Mouse (Mus musculus): ENCODE measurements around the gene Arsb. TPM values are rescaled to one million over a fixed set of nuclear protein-coding genes. Genes with fewer than 3 reads are reported as not detected.

Arsb gene
- polyA plus RNA-seq, 1 experiment, result 42.1 TPM

GRCm38 (mm10) chr13:93852419-93853138, 81.1 kb downstream of the Arsb start:
- peak overlapping the region; percentile 36; the same call in 1 of the 2 replicates for H3K27ac ChIP-seq (ENCODE audit: insufficient read depth, low read length)
- TF ChIP-seq CTCF (IDR thresholded peaks at IDR 0.05; ENCODE audit: borderline replicate concordance, insufficient read depth, low read length) (no peak), POLR2A (IDR thresholded peaks at IDR 0.05; ENCODE audit: low read depth, low read length) (no peak)

GRCm38 (mm10) chr13:93853767-93854166, 82.3 kb downstream of the Arsb start:
- no peak overlapping the region for H3K4me3 ChIP-seq (ENCODE audit: insufficient read depth, low read length)
- no peak for TF ChIP-seq CTCF (IDR thresholded peaks at IDR 0.05; ENCODE audit: borderline replicate concordance, insufficient read depth, low read length)
- no peak for TF ChIP-seq POLR2A (IDR thresholded peaks at IDR 0.05; ENCODE audit: low read depth, low read length)
- no peak overlapping the region for H3K27ac ChIP-seq (ENCODE audit: insufficient read depth, low read length)
- H3K4me1 ChIP-seq (ENCODE audit: control insufficient read depth, insufficient read depth, low read length), result 0 out of 2 replicates have a peak, but pooled peaks cover 2% of the 10 kb centered on the region

More at GRCm38 (mm10) chr13:93852419-93853138, 81.1 kb downstream of the Arsb start:
- Histone ChIP-seq H3K4me3 (ENCODE audit: insufficient read depth, low read length) (no peak overlapping the region), H3K4me1 (ENCODE audit: control insufficient read depth, insufficient read depth, low read length) (0 out of 2 replicates have a peak, but pooled peaks cover 2% of the 10 kb centered on the region)

- TF ChIP-seq CTCF (IDR thresholded peaks at IDR 0.05; ENCODE audit: borderline replicate concordance, insufficient read depth, low read length) (no peak), POLR2A (IDR thresholded peaks at IDR 0.05; ENCODE audit: low read depth, low read length) (no peak)
- Histone ChIP-seq H3K4me3 (ENCODE audit: insufficient read depth, low read length) (no peak overlapping the region), H3K27ac (ENCODE audit: insufficient read depth, low read length) (no peak overlapping the region), H3K4me1 (ENCODE audit: control insufficient read depth, insufficient read depth, low read length) (0 out of 2 replicates have a peak, but pooled peaks cover 2% of the 10 kb centered on the region)
These were observed 82.9 kb downstream of the Arsb start for GRCm38 (mm10) chr13:93854325-93854724.

- Histone ChIP-seq H3K27ac (ENCODE audit: insufficient read depth, low read length) (no peak overlapping the region), H3K4me1 (ENCODE audit: control insufficient read depth, insufficient read depth, low read length) (0 out of 2 replicates have a peak, but pooled peaks cover 2% of the 10 kb centered on the region), H3K4me3 (ENCODE audit: insufficient read depth, low read length) (no peak overlapping the region)
- TF ChIP-seq POLR2A (IDR thresholded peaks at IDR 0.05; ENCODE audit: low read depth, low read length) (no peak), CTCF (IDR thresholded peaks at IDR 0.05; ENCODE audit: borderline replicate concordance, insufficient read depth, low read length) (no peak)
These were observed 83.6 kb downstream of the Arsb start for GRCm38 (mm10) chr13:93854966-93855562.

- Histone ChIP-seq H3K4me3 (ENCODE audit: insufficient read depth, low read length) (no peak overlapping the region), H3K4me1 (ENCODE audit: control insufficient read depth, insufficient read depth, low read length) (0 out of 2 replicates have a peak, but pooled peaks cover 2% of the 10 kb centered on the region), H3K27ac (ENCODE audit: insufficient read depth, low read length) (no peak overlapping the region)
- TF ChIP-seq POLR2A (IDR thresholded peaks at IDR 0.05; ENCODE audit: low read depth, low read length), result no peak
- TF ChIP-seq CTCF (IDR thresholded peaks at IDR 0.05; ENCODE audit: borderline replicate concordance, insufficient read depth, low read length), result peak; percentile 12; the same call in 1 of the 2 replicates
These were observed 84.3 kb downstream of the Arsb start for GRCm38 (mm10) chr13:93855701-93856183.

- no peaks in the 10 kb centered on the region for H3K4me1 ChIP-seq (ENCODE audit: control insufficient read depth, insufficient read depth, low read length)
- no peak overlapping the region for H3K27ac ChIP-seq (ENCODE audit: insufficient read depth, low read length)
- no peak for TF ChIP-seq POLR2A (IDR thresholded peaks at IDR 0.05; ENCODE audit: low read depth, low read length)
- TF ChIP-seq CTCF (IDR thresholded peaks at IDR 0.05; ENCODE audit: borderline replicate concordance, insufficient read depth, low read length), result no peak
- no peak overlapping the region for H3K4me3 ChIP-seq (ENCODE audit: insufficient read depth, low read length)
These were observed 89.8 kb downstream of the Arsb start for GRCm38 (mm10) chr13:93861211-93861610.

- Histone ChIP-seq H3K4me3 (ENCODE audit: insufficient read depth, low read length) (no peak overlapping the region), H3K27ac (ENCODE audit: insufficient read depth, low read length) (no peak overlapping the region), H3K4me1 (ENCODE audit: control insufficient read depth, insufficient read depth, low read length) (no peaks in the 10 kb centered on the region)
- TF ChIP-seq POLR2A (IDR thresholded peaks at IDR 0.05; ENCODE audit: low read depth, low read length) (no peak), CTCF (IDR thresholded peaks at IDR 0.05; ENCODE audit: borderline replicate concordance, insufficient read depth, low read length) (no peak)
These were observed 92.8 kb downstream of the Arsb start for GRCm38 (mm10) chr13:93864066-93864740.

- Histone ChIP-seq H3K4me3 (ENCODE audit: insufficient read depth, low read length) (no peak overlapping the region), H3K4me1 (ENCODE audit: control insufficient read depth, insufficient read depth, low read length) (no peaks in the 10 kb centered on the region), H3K27ac (ENCODE audit: insufficient read depth, low read length) (no peak overlapping the region)
- no peak for TF ChIP-seq CTCF (IDR thresholded peaks at IDR 0.05; ENCODE audit: borderline replicate concordance, insufficient read depth, low read length)
- no peak for TF ChIP-seq POLR2A (IDR thresholded peaks at IDR 0.05; ENCODE audit: low read depth, low read length)
These were observed 95.2 kb downstream of the Arsb start for GRCm38 (mm10) chr13:93866638-93867037.

GRCm38 (mm10) chr13:93871681-93872080, 100.3 kb downstream of the Arsb start:
- Histone ChIP-seq H3K4me1 (ENCODE audit: control insufficient read depth, insufficient read depth, low read length) (0 out of 2 replicates have a peak, but pooled peaks cover 2% of the 10 kb centered on the region), H3K27ac (ENCODE audit: insufficient read depth, low read length) (no peak overlapping the region), H3K4me3 (ENCODE audit: insufficient read depth, low read length) (no peak overlapping the region)
- no peak for TF ChIP-seq CTCF (IDR thresholded peaks at IDR 0.05; ENCODE audit: borderline replicate concordance, insufficient read depth, low read length)
- no peak for TF ChIP-seq POLR2A (IDR thresholded peaks at IDR 0.05; ENCODE audit: low read depth, low read length)
